41 mouse cellular contexts compared by ENCODE assay signal in the genomic region with DNA sequence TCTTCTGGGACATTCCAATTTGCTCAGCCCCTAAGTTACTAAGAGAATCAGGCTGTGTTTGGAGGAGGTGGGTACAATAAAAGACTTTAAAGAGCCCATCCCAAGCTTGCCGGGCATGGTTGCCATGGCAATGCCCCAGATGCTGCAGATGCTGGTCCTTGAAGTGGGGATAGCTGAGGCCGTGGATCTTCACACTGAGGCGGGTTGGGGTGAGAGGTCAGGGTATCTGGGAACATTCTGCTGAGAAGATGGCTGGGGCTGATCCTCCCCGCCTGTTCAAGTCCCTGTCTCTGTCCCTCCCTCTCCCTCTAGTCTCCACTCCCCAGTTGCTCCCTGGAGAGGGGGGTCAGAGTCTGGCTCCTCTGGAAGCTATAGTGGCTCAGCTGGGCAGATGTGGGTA. TPM values are rescaled to one million over a fixed set of nuclear protein-coding genes. Genes with fewer than 3 reads are reported as not detected.
DNase-seq lines count a peak whose midpoint lies in the region; ATAC-seq and TF ChIP-seq lines count a peak whose summit lies in the region.
"Had no signal": no experiment of that assay in that cellular context is flagged by ENCODE, and none has a peak within 500 bp of the region (broad histone marks: within the 10 kb centered on the region; RNA-seq: fewer than 3 reads in every experiment).

No protein-coding gene starts in this region.

- no peak overlapping the region for H3K4me3 ChIP-seq in lung, embryonic 14.5 days (ENCODE audit: low read depth, low read length)
- H3K4me3 ChIP-seq: embryonic facial prominence, embryonic 13.5 days; heart, embryonic 13.5 days; left cerebral cortex, adult 2 months; limb, embryonic 13.5 days had no signal

- ATAC-seq in lung, embryonic 14.5 days (ENCODE audit: insufficient read depth), result 0 out of 2 replicates have a peak, but pooled peaks have one; percentile 14
- ATAC-seq in megakaryocyte, adult 5-6 weeks (ENCODE audit: poor library complexity, severe bottlenecking), result no peak
- no peak for ATAC-seq in erythroid progenitor cell, adult 5-6 weeks (replicated peaks; ENCODE audit: low FRiP score, poor library complexity, severe bottlenecking)
- ATAC-seq: forebrain, postnatal 0 days; intestine, postnatal 0 days; midbrain, embryonic 16.5 days had no signal

- no peak overlapping the region for H3K4me2 ChIP-seq in lung, embryonic 14.5 days
- H3K4me2 ChIP-seq: embryonic facial prominence, embryonic 13.5 days; heart, embryonic 13.5 days; hindbrain, embryonic 14.5 days; limb, embryonic 13.5 days; liver, embryonic 11.5 days; midbrain, embryonic 11.5 days had no signal

- H3K9ac ChIP-seq in lung, embryonic 14.5 days, result no peak overlapping the region
- H3K9ac ChIP-seq: embryonic facial prominence, embryonic 13.5 days; forebrain, postnatal 0 days; heart, embryonic 13.5 days; hindbrain, embryonic 14.5 days; limb, embryonic 13.5 days had no signal

- no peaks in the 10 kb centered on the region for H3K9me3 ChIP-seq in lung, embryonic 14.5 days (ENCODE audit: low read depth, low read length)
- H3K9me3 ChIP-seq: embryonic facial prominence, embryonic 13.5 days; heart, embryonic 13.5 days; limb, embryonic 13.5 days had no signal

- H3K36me3 ChIP-seq in lung, embryonic 14.5 days (ENCODE audit: insufficient read depth), result no peaks in the 10 kb centered on the region
- H3K36me3 ChIP-seq: embryonic facial prominence, embryonic 13.5 days; heart, embryonic 13.5 days; limb, embryonic 13.5 days had no signal

- no peaks in the 10 kb centered on the region for H3K27me3 ChIP-seq in lung, embryonic 14.5 days (ENCODE audit: insufficient read depth, low read length)
- H3K27me3 ChIP-seq: embryonic facial prominence, embryonic 13.5 days; heart, embryonic 13.5 days; limb, embryonic 13.5 days had no signal

- no peak for TF ChIP-seq CTCF in lung, embryonic 14.5 days (IDR thresholded peaks at IDR 0.05; ENCODE audit: low read depth)

- no peak overlapping the region for H3K27ac ChIP-seq in lung, embryonic 14.5 days (ENCODE audit: low read depth)
- H3K27ac ChIP-seq: embryonic facial prominence, embryonic 13.5 days; heart, embryonic 13.5 days; hindbrain, embryonic 14.5 days; left cerebral cortex, adult 2 months; limb, embryonic 13.5 days; stomach, postnatal 0 days had no signal

- DNase-seq in ovary, postnatal 36 days (ENCODE audit: low spot score), result peak; percentile 42
- no peak for DNase-seq in ovary, postnatal 10 days (ENCODE audit: low spot score)
- DNase-seq in lung, embryonic 14.5 days, result peak; percentile 27
- peak; percentile 60 for DNase-seq in lung, postnatal 25 days (ENCODE audit: low spot score)
- DNase-seq in gastrocnemius, postnatal 10 days, result no peak
- DNase-seq: adrenal gland, postnatal 25 days; cerebellum, adult 18-20 months; cerebellum, postnatal 25 days; embryo, embryonic 11 days; forebrain, postnatal 0 days; kidney, adult 9 months; right cerebral cortex, adult 18-20 months; right cerebral cortex, postnatal 4 days had no signal

- H3K4me1 ChIP-seq in lung, embryonic 14.5 days (ENCODE audit: insufficient read depth), result no peaks in the 10 kb centered on the region
- H3K4me1 ChIP-seq: embryonic facial prominence, embryonic 13.5 days had no signal

- WGBS in lung, embryonic 14.5 days, result 34% methylated on average over 4 of the region's 4 CpGs

RNA-seq across cellular contexts. Expression of a gene that starts 20.0 kb away (rescaled TPM):
- 7.2 and 9.7 TPM in 2 replicates for polyA plus RNA-seq in lung, embryonic 14.5 days (2014; fragmentation: Nextera tagmentation; extraction: Ambion mirVana)
- 1 to 10 TPM; 5.6 to 6.7 TPM for total RNA-seq in gastrocnemius, postnatal 10 days (2021)
- total RNA-seq in megakaryocyte, adult 5-6 weeks (2015), result 0.76 and 2.6 TPM in 2 replicates
- total RNA-seq in megakaryocyte, adult 5-6 weeks (2017), result 1.9 and 6.1 TPM in 2 replicates
- 273 and 276 TPM in 2 replicates for total RNA-seq in erythroid progenitor cell, adult 5-6 weeks (2015; ENCODE audit: low replicate concordance)
- 282 and 375 TPM in 2 replicates for total RNA-seq in erythroid progenitor cell, adult 5-6 weeks (2017; ENCODE audit: low replicate concordance)
- total RNA-seq: neutrophil, adult 5-6 weeks had no signal

RNA-seq across cellular contexts. Expression of a gene that starts 48.9 kb away (rescaled TPM):
- polyA plus RNA-seq in lung, embryonic 14.5 days (2014; fragmentation: Nextera tagmentation; extraction: Ambion mirVana), result not detected in 2 replicates
- total RNA-seq in gastrocnemius, postnatal 10 days (2021), result not detected
- not detected in 2 replicates for total RNA-seq in megakaryocyte, adult 5-6 weeks (2015)
- not detected in 2 replicates for total RNA-seq in megakaryocyte, adult 5-6 weeks (2017)
- total RNA-seq in erythroid progenitor cell, adult 5-6 weeks (2015; ENCODE audit: low replicate concordance), result not detected in 2 replicates
- not detected in 2 replicates for total RNA-seq in erythroid progenitor cell, adult 5-6 weeks (2017; ENCODE audit: low replicate concordance)
- total RNA-seq: adrenal gland, adult 18-20 months; adrenal gland, postnatal 25 days; forebrain, postnatal 0 days; gastrocnemius, adult 8-10 months; heart, adult 8-10 months; heart, postnatal 10 days; hematopoietic stem cell, adult 5-6 weeks; layer of hippocampus, adult 18-20 months; layer of hippocampus, postnatal 10 days; left cerebral cortex, adult 2 months; left cerebral cortex, postnatal 25 days; megakaryocyte progenitor cell, adult 5-6 weeks; neutrophil, adult 5-6 weeks had no signal
- polyA plus RNA-seq: CD4-positive, CD25-positive, alpha-beta regulatory T cell, adult 4 months; embryonic facial prominence, embryonic 13.5 days; forebrain, embryonic 11.5 days; forebrain, postnatal 0 days; gonadal fat pad, adult 2 months; heart, embryonic 13.5 days; hindbrain, embryonic 14.5 days; intestine, postnatal 0 days; limb, embryonic 13.5 days; liver, embryonic 11.5 days; liver, embryonic 16.5 days; midbrain, embryonic 11.5 days; midbrain, embryonic 16.5 days; neural tube, embryonic 11.5 days; spleen, adult 2 months had no signal

RNA-seq across cellular contexts. Expression of a gene that starts 58.0 kb away (rescaled TPM):
- polyA plus RNA-seq in lung, embryonic 14.5 days (2014; fragmentation: Nextera tagmentation; extraction: Ambion mirVana), result 1.0 and 1.3 TPM in 2 replicates
- total RNA-seq in gastrocnemius, postnatal 10 days (2021), result under 1 TPM; 0.70 to 0.81 TPM
- total RNA-seq in megakaryocyte, adult 5-6 weeks (2015), result not detected in 2 replicates
- not detected in 2 replicates for total RNA-seq in megakaryocyte, adult 5-6 weeks (2017)
- total RNA-seq in erythroid progenitor cell, adult 5-6 weeks (2015; ENCODE audit: low replicate concordance), result 1.3 TPM in 1 of 2 replicates, not detected in the other
- total RNA-seq in erythroid progenitor cell, adult 5-6 weeks (2017; ENCODE audit: low replicate concordance), result 0.98 and 17.2 TPM in 2 replicates
- total RNA-seq: hematopoietic stem cell, adult 5-6 weeks; megakaryocyte progenitor cell, adult 5-6 weeks; neutrophil, adult 5-6 weeks had no signal
- polyA plus RNA-seq: CD4-positive, CD25-positive, alpha-beta regulatory T cell, adult 4 months had no signal

Comparison
In these comparisons a context has a peak if more than half of its experiments do, and no peak if none do; other contexts are left out.
1. DNase-seq: peak in ovary, postnatal 36 days (single experiment), lung, embryonic 14.5 days (single experiment) and lung, postnatal 25 days (single experiment); none in ovary, postnatal 10 days (single experiment) and gastrocnemius, postnatal 10 days (single experiment).
2. RNA of a gene that starts 20.0 kb away (total RNA-seq): 273 to 375 TPM in erythroid progenitor cell, adult 5-6 weeks; 5.6 to 6.7 TPM in gastrocnemius, postnatal 10 days and 0.76 to 6.1 TPM in megakaryocyte, adult 5-6 weeks; every median in the first group is over 10 times any median in the second.